ENCODE assay signal across 8 mouse cellular contexts in the genomic region with DNA sequence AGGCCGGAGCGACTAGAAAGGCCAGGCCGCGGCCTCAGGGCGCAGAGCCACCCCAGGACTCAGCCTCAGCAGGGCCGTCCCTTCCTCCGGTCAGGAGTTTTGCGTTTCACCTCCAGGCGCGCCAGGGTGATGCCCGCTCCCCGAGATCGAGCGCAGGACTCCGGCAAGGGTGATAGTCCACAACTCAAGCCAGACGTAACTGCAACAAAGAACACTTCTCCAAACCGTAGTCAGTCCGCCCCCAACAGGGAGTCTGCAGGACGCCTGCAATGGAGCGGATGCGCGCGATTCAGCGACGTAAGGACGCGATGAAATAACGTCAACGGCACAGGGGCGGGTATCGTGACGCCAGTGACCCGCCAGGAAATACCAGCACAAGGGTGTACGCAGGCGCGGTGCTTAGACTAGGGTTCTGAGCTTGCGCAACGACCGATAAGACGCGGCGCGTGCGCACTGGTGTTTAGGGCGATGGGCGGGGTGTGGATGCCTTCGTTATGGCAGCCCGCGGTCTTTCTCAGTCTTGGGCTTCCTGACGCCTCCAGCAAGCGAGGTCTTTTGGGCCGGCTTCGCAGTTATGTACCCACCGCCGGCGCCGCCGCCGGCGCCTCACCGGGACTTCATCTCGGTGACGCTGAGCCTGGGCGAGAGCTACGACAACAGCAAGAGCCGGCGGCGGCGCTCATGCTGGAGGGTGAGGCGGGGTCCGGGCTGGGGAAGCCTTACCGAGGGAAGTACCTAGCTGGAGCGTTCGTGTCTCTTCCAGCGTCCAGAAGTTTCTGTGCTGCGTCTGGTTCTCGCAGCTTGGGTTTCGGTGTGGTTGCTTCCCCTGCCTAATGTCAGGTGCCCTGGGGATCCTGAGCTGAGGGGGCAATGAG. TPM values are rescaled to one million over a fixed set of nuclear protein-coding genes. Genes with fewer than 3 reads are reported as not detected.
DNase-seq lines count a peak whose midpoint lies in the region; ATAC-seq and TF ChIP-seq lines count a peak whose summit lies in the region.

A gene (plus strand): TSS at position 53 of the 875 bp plus-strand sequence.

- no peak for TF ChIP-seq CTCF in Patski (IDR thresholded peaks at IDR 0.05)

- peak within 1 kb of the TSS; percentile 93 for H3K9ac ChIP-seq in hindbrain, embryonic 13.5 days

- DNase-seq in Patski (ENCODE audit: low read depth, low spot score) = peak; percentile 94
- DNase-seq in cerebellum, postnatal 14 days = peak; percentile 99 to 100
- DNase-seq in frontal cortex, postnatal 14 days (ENCODE audit: low spot score in 2 of 2) = peak; percentile 99
- peak; percentile 98 to 99 for DNase-seq in layer of hippocampus, postnatal 25 days (ENCODE audit: extremely low spot score in 1 of 2, low spot score in 1 of 2)
- DNase-seq in lung, postnatal 25 days (ENCODE audit: low spot score) = peak; percentile 99
- peak; percentile 100 for DNase-seq in retina, embryonic 14.5 days (ENCODE audit: low spot score)
- DNase-seq in thymus, postnatal 4 days = peak; percentile 100

- no peaks in the 10 kb centered on the region for H3K27me3 ChIP-seq in Patski
- no peaks in the 10 kb centered on the region for H3K27me3 ChIP-seq in hindbrain, embryonic 13.5 days

- POLR2A ChIA-PET in Patski (lab: Charles Lee) = interaction anchor here (1.2 kb wide), 1 partner anchor 17 kb away, joined by 4 read pairs; no protein-coding TSS in a partner anchor

- H3K9me3 ChIP-seq in hindbrain, embryonic 13.5 days = no peaks in the 10 kb centered on the region

- peaks cover 33% of the 10 kb centered on the region for H3K4me1 ChIP-seq in hindbrain, embryonic 13.5 days (replicated peaks)

- peaks cover 37% of the 10 kb centered on the region for H3K36me3 ChIP-seq in hindbrain, embryonic 13.5 days

- H3K4me3 ChIP-seq in hindbrain, embryonic 13.5 days = peak within 1 kb of the TSS; percentile 91

- H3K27ac ChIP-seq in hindbrain, embryonic 13.5 days = peak within 1 kb of the TSS; percentile 93

- H3K4me2 ChIP-seq in hindbrain, embryonic 13.5 days = peak within 1 kb of the TSS; percentile 97

- in situ Hi-C loops in Patski (cut with MboI; ENCODE audit: low pct_unique_long_range_greater_than_20kb) = loop anchor here (5.0 kb wide), 1 partner anchor 55 kb away; no protein-coding TSS in a partner anchor

- CTCF ChIA-PET in Patski (lab: Charles Lee) = no interaction called here

- peak; percentile 69 for ATAC-seq in Patski
- ATAC-seq in hindbrain, embryonic 13.5 days (ENCODE audit: low FRiP score) = peak; percentile 98

- WGBS in hindbrain, embryonic 13.5 days = under 1% methylated on average over 76 of the region's 78 CpGs

RNA-seq across cellular contexts. Expression of the gene that starts here (rescaled TPM):
- 75.5 TPM for polyA plus RNA-seq in Patski (2021)
- 50.0 and 59.8 TPM in 2 replicates for polyA plus RNA-seq in hindbrain, embryonic 13.5 days (2015; fragmentation: Nextera tagmentation; extraction: Ambion mirVana)
- total RNA-seq in layer of hippocampus, postnatal 25 days (2021) = 10 to 100 TPM; 53.7 to 56.1 TPM

Comparison
In these comparisons a context has a peak if more than half of its experiments do, and no peak if none do; other contexts are left out.
1. Peak in every context shown above with its lines: DNase-seq, ATAC-seq, H3K4me3 ChIP-seq and H3K27ac ChIP-seq.